Mouse (Mus musculus): Measurements from ENCODE around the gene Xdh.

DNA sequence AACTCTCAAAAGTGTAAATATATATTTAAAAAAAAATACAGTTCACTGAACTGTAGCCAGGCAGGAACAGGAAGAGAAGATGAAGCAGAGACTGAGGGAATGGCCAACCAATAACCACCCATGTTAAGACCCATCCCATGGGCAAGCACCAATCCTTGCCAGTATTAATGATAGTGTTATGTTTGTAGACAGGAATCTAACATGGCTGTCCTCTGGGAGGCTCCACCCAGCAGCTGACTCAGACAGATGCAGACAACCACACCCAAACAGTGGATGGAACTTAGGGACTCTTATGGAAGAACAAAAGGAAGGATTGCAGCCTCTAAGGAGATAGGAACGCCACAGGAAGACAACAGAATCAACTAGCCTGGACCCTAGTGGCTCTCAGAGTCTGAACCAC lies 32.9 kb upstream of the Xdh start:
- TF ChIP-seq RCOR1 (conservative IDR thresholded peaks at IDR 0.05; ENCODE audit: low read depth, low read length) (no peak), TBP (conservative IDR thresholded peaks at IDR 0.05; ENCODE audit: low read depth, low read length) (no peak), CTCF (conservative IDR thresholded peaks at IDR 0.05 in 1 of 2, IDR thresholded peaks at IDR 0.05 in 1 of 2; ENCODE audit: low read depth in 2 of 2, low read length in 2 of 2) (no peak), POLR2A (IDR thresholded peaks at IDR 0.05; ENCODE audit: low read depth, low read length) (no peak), EP300 (IDR thresholded peaks at IDR 0.05; ENCODE audit: low read length) (no peak), MAX (IDR thresholded peaks at IDR 0.05; ENCODE audit: low read length) (no peak), HCFC1 (IDR thresholded peaks at IDR 0.05; ENCODE audit: low read depth, low read length) (no peak), TCF12 (IDR thresholded peaks at IDR 0.05; ENCODE audit: low read depth, low read length) (no peak), CHD2 (IDR thresholded peaks at IDR 0.05; ENCODE audit: low read length) (no peak), MAZ (IDR thresholded peaks at IDR 0.05; ENCODE audit: low read depth, low read length) (no peak)
